Mouse (Mus musculus): ENCODE measurements around the gene Dapl1. TPM values are rescaled to one million over a fixed set of nuclear protein-coding genes. Genes with fewer than 3 reads are reported as not detected.

The Dapl1 gene
- total and polyA plus RNA-seq, 3 experiments = not detected

DNA sequence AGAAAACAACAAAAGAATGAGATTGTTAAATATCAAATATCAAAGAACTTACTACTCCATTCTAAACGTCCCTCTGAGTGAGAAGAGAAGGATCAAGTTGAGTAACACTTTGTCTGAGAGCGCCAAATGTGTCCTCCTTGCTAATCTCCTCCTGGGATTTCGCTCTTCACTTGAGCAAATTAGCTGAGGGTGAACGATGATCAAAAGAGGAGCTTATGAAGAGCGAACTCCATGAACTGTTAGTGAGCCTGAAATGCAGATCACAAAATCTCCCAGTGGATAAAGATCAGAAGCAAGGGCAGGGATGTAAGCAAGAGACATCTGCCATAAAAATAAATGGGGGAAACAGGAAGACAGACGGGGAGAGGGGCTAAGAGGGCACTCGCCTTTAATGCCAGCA lies 60.5 kb downstream of the Dapl1 start:
- Histone ChIP-seq H3K4me1 (ENCODE audit: insufficient read depth, low read depth, low read length) (no peaks in the 10 kb centered on the region), H3K9me3 (replicated peaks) (no peaks in the 10 kb centered on the region), H3K4me3 (ENCODE audit: low read depth, low read length) (no peak overlapping the region), H3K36me3 (replicated peaks) (no peaks in the 10 kb centered on the region), H3K27me3 (ENCODE audit: insufficient read depth, low read length) (no peaks in the 10 kb centered on the region)
- DNase-seq (ENCODE audit: low spot score) (no peak), ATAC-seq (ENCODE audit: extremely low read depth, insufficient number of reproducible peaks, low FRiP score, poor library complexity, severe bottlenecking) (no peak)
- no peak for TF ChIP-seq CTCF (IDR thresholded peaks at IDR 0.05; ENCODE audit: low read depth, low read length)
- no peak for TF ChIP-seq GATA2 (IDR thresholded peaks at IDR 0.05; ENCODE audit: borderline replicate concordance, low read depth, low read length)
- TF ChIP-seq POLR2AphosphoS5 (IDR thresholded peaks at IDR 0.05; ENCODE audit: insufficient replicate concordance, low read depth, low read length) = no peak
- no peak for TF ChIP-seq TAL1 (conservative IDR thresholded peaks at IDR 0.05; ENCODE audit: low read depth, low read length)
- TF ChIP-seq GATA1 (IDR thresholded peaks at IDR 0.05; ENCODE audit: borderline replicate concordance, low read length) = no peak

DNA sequence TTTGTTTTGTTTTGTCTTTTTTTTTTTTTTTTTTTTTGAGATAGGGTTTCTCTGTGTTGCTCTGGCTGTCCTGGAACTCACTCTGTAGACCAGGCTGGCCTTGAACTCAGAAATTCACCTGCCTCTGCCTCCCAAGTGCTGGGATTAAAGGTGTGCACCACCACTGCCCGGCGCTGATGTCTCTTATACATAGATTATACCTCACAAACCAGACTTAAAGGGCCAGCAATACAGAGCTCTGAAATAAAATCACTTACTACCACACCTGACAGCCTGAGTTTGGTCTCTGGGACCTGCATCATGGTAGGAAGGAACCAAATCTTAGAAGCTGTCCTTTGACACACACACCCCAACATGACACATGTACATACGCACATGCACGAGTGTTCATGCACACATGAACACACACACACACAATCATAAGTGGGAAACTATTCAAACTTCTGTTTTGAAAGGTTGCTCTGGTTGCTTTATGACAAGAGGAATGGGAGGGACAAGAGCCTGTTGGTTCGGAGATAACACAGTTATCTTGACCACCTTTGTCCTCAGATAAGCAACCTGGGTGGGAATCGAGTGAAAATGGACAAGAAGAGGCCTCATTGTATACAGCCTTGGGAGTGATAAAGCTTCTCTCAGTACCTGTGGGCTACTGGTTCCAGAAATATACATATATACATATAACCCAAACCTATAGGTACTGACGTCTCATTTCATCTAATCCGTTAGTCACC lies 63.1 kb downstream of the Dapl1 start:
- TF ChIP-seq GATA1 (IDR thresholded peaks at IDR 0.05; ENCODE audit: borderline replicate concordance, low read length) (no peak), POLR2AphosphoS5 (IDR thresholded peaks at IDR 0.05; ENCODE audit: insufficient replicate concordance, low read depth, low read length) (no peak), TAL1 (conservative IDR thresholded peaks at IDR 0.05; ENCODE audit: low read depth, low read length) (no peak; the same call in 1 of the 2 replicates), GATA2 (IDR thresholded peaks at IDR 0.05; ENCODE audit: borderline replicate concordance, low read depth, low read length) (no peak), CTCF (IDR thresholded peaks at IDR 0.05; ENCODE audit: low read depth, low read length) (no peak)
- Histone ChIP-seq H3K9me3 (replicated peaks) (no peaks in the 10 kb centered on the region), H3K4me1 (ENCODE audit: insufficient read depth, low read depth, low read length) (no peaks in the 10 kb centered on the region), H3K27me3 (ENCODE audit: insufficient read depth, low read length) (no peaks in the 10 kb centered on the region), H3K4me3 (ENCODE audit: low read depth, low read length) (no peak overlapping the region), H3K36me3 (replicated peaks) (no peaks in the 10 kb centered on the region)
- no peak for DNase-seq (ENCODE audit: low spot score)
- no peak for ATAC-seq (ENCODE audit: extremely low read depth, insufficient number of reproducible peaks, low FRiP score, poor library complexity, severe bottlenecking)

DNA sequence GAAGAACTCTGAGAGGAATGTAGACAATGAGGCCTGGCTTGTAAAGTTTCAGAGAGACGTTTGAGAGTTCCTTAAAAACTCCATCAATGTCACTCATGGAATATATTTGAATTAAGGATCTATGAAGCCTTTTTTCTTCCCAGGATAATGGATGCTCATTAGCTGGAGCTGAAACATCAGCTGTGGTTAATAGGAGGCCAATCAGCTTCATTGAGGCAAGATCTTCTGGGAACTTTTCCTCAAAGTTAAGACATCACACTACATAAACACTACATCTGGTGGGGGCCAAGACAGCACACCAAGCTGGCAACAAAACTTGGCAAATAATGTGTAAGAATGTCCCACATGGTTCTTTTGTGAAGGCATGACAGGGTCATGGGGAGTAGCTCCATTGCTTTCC lies 68.3 kb downstream of the Dapl1 start:
- ATAC-seq (ENCODE audit: extremely low read depth, insufficient number of reproducible peaks, low FRiP score, poor library complexity, severe bottlenecking) (no peak), DNase-seq (ENCODE audit: low spot score) (no peak)
- Histone ChIP-seq H3K9me3 (replicated peaks) (no peaks in the 10 kb centered on the region), H3K4me1 (ENCODE audit: insufficient read depth, low read depth, low read length) (no peaks in the 10 kb centered on the region), H3K36me3 (replicated peaks) (no peaks in the 10 kb centered on the region), H3K27me3 (ENCODE audit: insufficient read depth, low read length) (no peaks in the 10 kb centered on the region), H3K4me3 (ENCODE audit: low read depth, low read length) (no peak overlapping the region)
- TF ChIP-seq GATA1 (IDR thresholded peaks at IDR 0.05; ENCODE audit: borderline replicate concordance, low read length) = no peak

DNA sequence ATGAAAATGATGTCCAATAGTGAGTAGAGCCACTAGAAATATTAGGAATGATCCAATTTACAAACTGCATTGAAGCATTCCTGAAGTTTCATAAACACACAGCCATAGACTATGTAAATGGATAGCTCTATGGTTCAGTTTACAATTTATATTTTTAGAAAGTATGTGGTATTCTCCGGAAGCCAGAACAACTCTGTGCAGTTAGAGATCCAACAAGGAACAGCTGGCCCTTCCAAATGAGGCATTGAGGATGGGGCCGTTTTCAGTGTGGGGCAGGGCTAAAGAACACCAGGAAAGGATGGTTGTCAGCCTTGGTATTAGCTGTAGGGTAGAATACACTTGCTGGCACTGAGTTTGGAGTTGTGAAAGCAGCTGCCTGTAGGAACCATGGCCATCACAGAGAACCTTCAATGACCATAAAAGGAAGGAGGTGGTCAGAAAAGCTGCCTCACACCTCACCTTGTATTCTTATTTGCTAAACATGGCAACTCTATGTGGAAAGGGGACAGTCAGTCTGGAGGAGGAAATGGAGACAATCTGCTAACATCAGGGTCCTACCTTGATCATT lies 70.0 kb downstream of the Dapl1 start:
- DNase-seq (ENCODE audit: low spot score) (no peak), ATAC-seq (ENCODE audit: extremely low read depth, insufficient number of reproducible peaks, low FRiP score, poor library complexity, severe bottlenecking) (no peak)
- no peak overlapping the region for H3K4me3 ChIP-seq (ENCODE audit: low read depth, low read length)
- TF ChIP-seq TAL1 (conservative IDR thresholded peaks at IDR 0.05; ENCODE audit: low read depth, low read length) = no peak
- no peak for TF ChIP-seq CTCF (IDR thresholded peaks at IDR 0.05; ENCODE audit: low read depth, low read length)
- no peak for TF ChIP-seq POLR2AphosphoS5 (IDR thresholded peaks at IDR 0.05; ENCODE audit: insufficient replicate concordance, low read depth, low read length)
- TF ChIP-seq GATA2 (IDR thresholded peaks at IDR 0.05; ENCODE audit: borderline replicate concordance, low read depth, low read length) = no peak
- no peak for TF ChIP-seq GATA1 (IDR thresholded peaks at IDR 0.05; ENCODE audit: borderline replicate concordance, low read length)
- H3K9me3 ChIP-seq (replicated peaks) = no peaks in the 10 kb centered on the region
- H3K27me3 ChIP-seq (ENCODE audit: insufficient read depth, low read length) = no peaks in the 10 kb centered on the region
- no peaks in the 10 kb centered on the region for H3K36me3 ChIP-seq (replicated peaks)
- H3K4me1 ChIP-seq (ENCODE audit: insufficient read depth, low read depth, low read length) = no peaks in the 10 kb centered on the region

Other genes with a start within 250 kb of the Dapl1 start
- 6.9 TPM in 1 of 2 replicates, not detected in the other for gene Tanc1, start 127.4 kb downstream of the Dapl1 start, total RNA-seq (2014; fragmentation: Nextera tagmentation)
- gene Tanc1, start 127.4 kb downstream of the Dapl1 start, total RNA-seq (2017) = 0.12 and 0.49 TPM in 2 replicates
- 0.03 TPM in 2 replicates for gene Tanc1, start 127.4 kb downstream of the Dapl1 start, polyA plus RNA-seq (2012)

Measured in G1E (cell line).